Mouse (Mus musculus): ENCODE measurements at regions not wholly inside any gene's neighbourhood (a gene's known extent, or its start where the extent isn't known, plus 50 kb on each side); places are given as distances from the start of the nearest gene placed in this dataset.

DNA sequence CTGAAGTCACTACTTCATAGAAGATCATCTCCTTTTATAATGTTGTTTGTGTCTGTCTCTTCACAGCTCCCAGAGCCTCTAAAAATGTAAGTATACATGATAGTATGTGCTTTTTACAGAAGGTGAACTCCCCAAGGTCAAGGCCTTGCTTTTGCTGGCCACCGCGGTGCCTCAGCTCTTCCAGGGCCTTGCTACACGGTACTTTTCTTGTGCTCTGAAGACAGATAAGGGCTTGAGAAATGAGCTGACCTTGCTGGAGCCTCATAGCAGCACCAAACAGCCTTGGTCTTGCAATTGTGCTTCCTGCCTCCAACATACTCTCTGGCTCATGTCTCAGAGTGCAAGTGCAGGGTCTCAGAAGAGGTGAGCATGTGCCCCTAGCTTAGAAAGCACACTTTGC, 481.3 kb downstream of the 1700129C05Rik start:
- H3K9ac ChIP-seq (ENCODE audit: low read depth, low read length) = no peak overlapping the region
- H3K27me3 ChIP-seq (ENCODE audit: control insufficient read depth, insufficient read depth, low read length) = no peaks in the 10 kb centered on the region
- 75% methylated on average over 3 of the region's 3 CpGs for WGBS
- peaks cover 15% of the 10 kb centered on the region; the same call in 1 of the 2 replicates for H3K4me1 ChIP-seq (ENCODE audit: control insufficient read depth, insufficient read depth, low read length)
- no peak overlapping the region for H3K4me2 ChIP-seq (replicated peaks; ENCODE audit: low read depth, low read length)
- no peak overlapping the region for H3K4me3 ChIP-seq (ENCODE audit: low read length)
- ATAC-seq (ENCODE audit: low FRiP score, low TSS enrichment) = no peak
- no peak overlapping the region for H3K27ac ChIP-seq (ENCODE audit: low read depth, low read length)
- no peaks in the 10 kb centered on the region for H3K36me3 ChIP-seq (ENCODE audit: control insufficient read depth, insufficient read depth, low read length)
- H3K9me3 ChIP-seq (ENCODE audit: control insufficient read depth, low read length) = no peaks in the 10 kb centered on the region

DNA sequence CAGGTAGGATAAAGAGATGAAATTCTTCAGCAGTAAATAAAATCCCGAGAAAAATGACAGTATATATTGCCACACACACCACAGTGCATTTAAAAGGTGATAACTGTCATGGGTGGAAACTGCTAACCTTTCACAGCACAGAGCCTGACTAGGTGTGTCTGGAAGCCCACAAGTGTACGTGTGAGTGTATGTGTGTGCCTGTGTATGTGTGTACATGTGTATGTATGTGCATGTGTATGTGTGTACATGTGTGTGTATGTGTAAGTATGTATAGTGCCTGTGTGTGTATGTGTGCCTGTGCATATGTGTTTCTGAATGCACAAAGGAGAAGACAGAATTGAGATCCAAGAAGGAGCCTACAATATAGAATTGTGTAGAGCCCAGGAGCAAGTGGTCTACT, 485.4 kb downstream of the 1700129C05Rik start:
- Histone ChIP-seq H3K4me2 (replicated peaks; ENCODE audit: low read depth, low read length) (no peak overlapping the region), H3K27ac (ENCODE audit: low read depth, low read length) (peak overlapping the region; percentile 78), H3K4me3 (ENCODE audit: low read length) (no peak overlapping the region), H3K9me3 (ENCODE audit: control insufficient read depth, low read length) (no peaks in the 10 kb centered on the region), H3K36me3 (ENCODE audit: control insufficient read depth, insufficient read depth, low read length) (no peaks in the 10 kb centered on the region), H3K9ac (ENCODE audit: low read depth, low read length) (no peak overlapping the region), H3K4me1 (ENCODE audit: control insufficient read depth, insufficient read depth, low read length) (peaks cover 17% of the 10 kb centered on the region; the same call in 1 of the 2 replicates), H3K27me3 (ENCODE audit: control insufficient read depth, insufficient read depth, low read length) (no peaks in the 10 kb centered on the region)
- ATAC-seq (ENCODE audit: low FRiP score, low TSS enrichment) = peak; percentile 24; the same call in 1 of the 2 replicates
- 45% methylated on average over 2 of the region's 2 CpGs for WGBS

DNA sequence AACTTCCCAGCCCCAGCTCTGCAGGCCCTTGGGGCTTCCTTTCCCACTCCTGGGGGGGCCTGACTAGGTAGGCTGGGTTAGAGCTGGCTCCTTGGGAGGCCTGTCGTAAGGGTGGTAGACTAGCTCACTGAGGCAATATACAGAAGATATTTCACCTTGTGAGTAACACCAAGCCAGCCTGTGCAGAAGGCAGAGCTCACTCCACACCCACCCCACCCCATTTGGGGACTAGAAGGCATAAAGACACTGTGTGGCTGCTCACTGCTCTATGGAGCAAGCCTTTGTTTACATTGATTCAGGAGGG, 485.8 kb downstream of the 1700129C05Rik start:
- peak overlapping the region; percentile 78 for H3K27ac ChIP-seq (ENCODE audit: low read depth, low read length)
- H3K27me3 ChIP-seq (ENCODE audit: control insufficient read depth, insufficient read depth, low read length) = no peaks in the 10 kb centered on the region
- ATAC-seq (ENCODE audit: low FRiP score, low TSS enrichment) = peak; percentile 77

DNA sequence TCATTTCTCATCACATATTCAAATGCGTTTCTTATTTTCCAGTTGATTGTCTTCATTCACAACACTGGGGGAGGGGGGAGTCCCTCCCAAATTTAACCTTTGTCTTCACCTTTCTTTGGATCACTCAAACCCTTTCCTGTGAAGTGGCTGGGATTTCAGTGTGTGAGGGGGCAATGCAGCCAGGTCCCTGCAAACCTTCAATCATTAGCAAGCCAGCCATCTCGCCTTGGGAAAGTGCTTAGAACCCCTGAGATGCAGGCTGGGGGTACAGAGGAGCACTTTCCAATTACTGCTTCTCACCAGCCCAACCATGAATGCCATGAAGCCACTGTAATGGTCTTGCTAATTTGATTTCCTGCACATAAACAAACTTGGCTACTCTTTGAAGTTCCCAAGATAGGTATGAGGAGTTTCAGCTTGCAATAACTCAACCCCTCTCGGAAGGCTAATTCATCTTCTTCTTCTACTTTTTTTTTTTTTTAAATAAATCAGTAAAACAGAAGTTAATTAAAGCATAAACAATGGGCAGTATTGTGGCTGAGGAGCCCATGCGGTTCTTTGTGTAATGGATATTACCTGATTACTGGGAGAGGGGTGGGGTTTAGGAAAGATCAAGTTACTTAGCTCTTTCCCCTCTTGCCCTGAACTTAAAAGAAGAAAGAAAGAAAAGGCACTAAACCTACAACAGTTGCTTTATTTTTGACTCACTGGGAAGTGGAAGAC, 486.3 kb downstream of the 1700129C05Rik start:
- H3K9ac ChIP-seq (ENCODE audit: low read depth, low read length) = no peak overlapping the region
- H3K27me3 ChIP-seq (ENCODE audit: control insufficient read depth, insufficient read depth, low read length) = no peaks in the 10 kb centered on the region
- peaks cover 17% of the 10 kb centered on the region; the same call in 1 of the 2 replicates for H3K4me1 ChIP-seq (ENCODE audit: control insufficient read depth, insufficient read depth, low read length)
- ATAC-seq (ENCODE audit: low FRiP score, low TSS enrichment) = peak; percentile 71; the same call in 1 of the 2 replicates
- no peak overlapping the region for H3K4me3 ChIP-seq (ENCODE audit: low read length)
- H3K9me3 ChIP-seq (ENCODE audit: control insufficient read depth, low read length) = no peaks in the 10 kb centered on the region
- 5% methylated on average over 4 of the region's 4 CpGs for WGBS
- H3K36me3 ChIP-seq (ENCODE audit: control insufficient read depth, insufficient read depth, low read length) = no peaks in the 10 kb centered on the region
- H3K27ac ChIP-seq (ENCODE audit: low read depth, low read length) = peak overlapping the region; percentile 78
- no peak overlapping the region; the same call in 1 of the 2 replicates for H3K4me2 ChIP-seq (replicated peaks; ENCODE audit: low read depth, low read length)

More for the DNA sequence above, 485.8 kb downstream of the 1700129C05Rik start:
- Histone ChIP-seq H3K4me2 (replicated peaks; ENCODE audit: low read depth, low read length) (no peak overlapping the region), H3K9me3 (ENCODE audit: control insufficient read depth, low read length) (no peaks in the 10 kb centered on the region), H3K4me3 (ENCODE audit: low read length) (no peak overlapping the region), H3K9ac (ENCODE audit: low read depth, low read length) (no peak overlapping the region), H3K4me1 (ENCODE audit: control insufficient read depth, insufficient read depth, low read length) (peaks cover 17% of the 10 kb centered on the region; the same call in 1 of the 2 replicates), H3K36me3 (ENCODE audit: control insufficient read depth, insufficient read depth, low read length) (no peaks in the 10 kb centered on the region)
- WGBS = 10% methylated on average over 1 of the region's 1 CpGs

DNA sequence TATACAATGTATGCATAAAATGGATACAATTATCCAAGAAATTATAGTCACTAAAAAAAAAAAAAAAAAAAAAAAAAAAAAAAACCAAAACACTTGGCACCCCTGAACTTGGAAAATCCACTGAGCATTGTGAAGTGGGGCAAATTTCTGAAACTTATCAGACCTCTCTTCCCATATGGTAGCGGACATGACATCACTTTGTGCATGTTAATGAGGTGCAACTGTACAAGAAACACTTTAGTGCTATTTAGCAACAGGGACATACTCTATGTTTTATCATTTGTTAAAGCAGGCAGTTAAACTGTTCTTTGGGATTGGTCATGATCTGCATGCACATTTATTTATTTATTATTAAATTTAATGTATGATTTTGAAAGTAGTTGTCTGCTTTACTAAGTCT, 489.7 kb downstream of the 1700129C05Rik start:
- no peak for ATAC-seq (ENCODE audit: low FRiP score, low TSS enrichment)
- 95% methylated on average over 1 of the region's 1 CpGs for WGBS

DNA sequence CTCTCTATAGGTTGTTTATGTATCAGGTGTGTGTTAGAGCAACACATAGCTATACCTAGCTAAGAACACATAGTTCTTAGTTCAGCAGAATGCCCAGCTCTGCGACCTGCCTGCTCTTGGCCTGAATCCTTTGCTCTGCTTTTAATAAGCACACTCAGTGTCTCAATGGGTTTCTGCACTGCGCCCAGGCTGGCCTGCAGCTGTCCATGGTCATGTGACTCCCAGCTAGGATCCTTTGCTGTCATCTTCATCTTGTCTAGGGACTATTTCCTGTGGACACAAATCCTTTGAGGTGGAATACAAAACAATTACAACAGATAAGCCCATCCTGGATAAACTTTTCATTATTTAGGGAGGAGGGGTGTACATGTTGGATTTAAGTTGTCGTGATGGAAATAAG, 490.7 kb downstream of the 1700129C05Rik start:
- 76% methylated on average over 3 of the region's 3 CpGs for WGBS
- no peak overlapping the region for H3K27ac ChIP-seq (ENCODE audit: low read depth, low read length)

More for the DNA sequence above, 489.7 kb downstream of the 1700129C05Rik start:
- no peaks in the 10 kb centered on the region for H3K27me3 ChIP-seq (ENCODE audit: control insufficient read depth, insufficient read depth, low read length)
- H3K36me3 ChIP-seq (ENCODE audit: control insufficient read depth, insufficient read depth, low read length) = no peaks in the 10 kb centered on the region
- no peak overlapping the region for H3K9ac ChIP-seq (ENCODE audit: low read depth, low read length)
- H3K4me2 ChIP-seq (replicated peaks; ENCODE audit: low read depth, low read length) = no peak overlapping the region
- no peaks in the 10 kb centered on the region for H3K9me3 ChIP-seq (ENCODE audit: control insufficient read depth, low read length)
- peaks cover 17% of the 10 kb centered on the region; the same call in 1 of the 2 replicates for H3K4me1 ChIP-seq (ENCODE audit: control insufficient read depth, insufficient read depth, low read length)
- no peak overlapping the region for H3K27ac ChIP-seq (ENCODE audit: low read depth, low read length)
- no peak overlapping the region for H3K4me3 ChIP-seq (ENCODE audit: low read length)

DNA sequence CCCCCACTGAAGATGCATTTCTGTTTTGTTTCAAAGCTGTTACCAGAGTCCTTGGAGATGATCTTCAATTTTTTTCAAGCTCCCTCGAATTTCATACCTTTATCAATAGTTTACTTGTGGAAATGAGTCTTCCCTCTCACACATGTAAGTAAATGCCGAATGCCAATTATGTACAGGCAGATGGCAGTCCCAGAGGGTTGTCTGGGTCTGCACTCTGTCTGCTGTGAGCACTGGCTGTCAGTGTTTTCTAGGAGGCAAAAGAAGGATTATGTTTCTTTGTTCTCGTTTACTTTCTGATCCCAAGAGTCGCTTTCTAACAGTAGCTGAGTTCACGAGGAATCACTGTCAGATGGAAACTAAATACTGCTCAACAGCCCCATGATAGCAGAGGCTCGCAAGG, 491.5 kb downstream of the 1700129C05Rik start:
- Histone ChIP-seq H3K4me3 (ENCODE audit: low read length) (no peak overlapping the region), H3K9ac (ENCODE audit: low read depth, low read length) (no peak overlapping the region), H3K27ac (ENCODE audit: low read depth, low read length) (no peak overlapping the region), H3K4me1 (ENCODE audit: control insufficient read depth, insufficient read depth, low read length) (0 out of 2 replicates have a peak, but pooled peaks cover 5% of the 10 kb centered on the region), H3K27me3 (ENCODE audit: control insufficient read depth, insufficient read depth, low read length) (no peaks in the 10 kb centered on the region), H3K36me3 (ENCODE audit: control insufficient read depth, insufficient read depth, low read length) (no peaks in the 10 kb centered on the region), H3K9me3 (ENCODE audit: control insufficient read depth, low read length) (no peaks in the 10 kb centered on the region), H3K4me2 (replicated peaks; ENCODE audit: low read depth, low read length) (no peak overlapping the region)
- ATAC-seq (ENCODE audit: low FRiP score, low TSS enrichment) = no peak
- 41% methylated on average over 6 of the region's 6 CpGs for WGBS

More for the DNA sequence above, 490.7 kb downstream of the 1700129C05Rik start:
- Histone ChIP-seq H3K36me3 (ENCODE audit: control insufficient read depth, insufficient read depth, low read length) (no peaks in the 10 kb centered on the region), H3K4me3 (ENCODE audit: low read length) (no peak overlapping the region), H3K4me1 (ENCODE audit: control insufficient read depth, insufficient read depth, low read length) (peaks cover 12% of the 10 kb centered on the region; the same call in 1 of the 2 replicates), H3K4me2 (replicated peaks; ENCODE audit: low read depth, low read length) (no peak overlapping the region), H3K9ac (ENCODE audit: low read depth, low read length) (no peak overlapping the region), H3K9me3 (ENCODE audit: control insufficient read depth, low read length) (no peaks in the 10 kb centered on the region), H3K27me3 (ENCODE audit: control insufficient read depth, insufficient read depth, low read length) (no peaks in the 10 kb centered on the region)
- ATAC-seq (ENCODE audit: low FRiP score, low TSS enrichment) = no peak

DNA sequence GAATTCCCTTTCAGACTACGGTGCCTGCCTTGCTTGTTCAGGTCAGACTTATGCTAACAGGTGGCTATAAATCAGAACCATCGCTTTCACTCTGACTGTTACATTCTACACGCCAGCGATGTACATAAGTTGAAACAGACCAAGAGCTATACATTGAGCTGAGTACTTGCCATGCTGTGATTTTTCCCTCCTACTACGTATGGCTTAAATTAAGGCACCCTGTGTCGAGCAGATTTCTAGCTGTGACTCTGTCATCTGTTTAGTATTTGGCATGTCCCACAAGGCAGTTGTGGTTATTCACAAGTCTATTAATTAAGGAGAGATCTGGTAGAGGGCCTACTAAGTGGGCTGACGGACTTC, 504.4 kb downstream of the 1700129C05Rik start:
- Histone ChIP-seq H3K27ac (ENCODE audit: low read depth, low read length) (no peak overlapping the region), H3K9me3 (ENCODE audit: control insufficient read depth, low read length) (no peaks in the 10 kb centered on the region), H3K4me2 (replicated peaks; ENCODE audit: low read depth, low read length) (no peak overlapping the region), H3K36me3 (ENCODE audit: control insufficient read depth, insufficient read depth, low read length) (no peaks in the 10 kb centered on the region), H3K4me1 (ENCODE audit: control insufficient read depth, insufficient read depth, low read length) (no peaks in the 10 kb centered on the region), H3K27me3 (ENCODE audit: control insufficient read depth, insufficient read depth, low read length) (no peaks in the 10 kb centered on the region), H3K4me3 (ENCODE audit: low read length) (no peak overlapping the region), H3K9ac (ENCODE audit: low read depth, low read length) (no peak overlapping the region)
- WGBS = 75% methylated on average over 7 of the region's 7 CpGs
- ATAC-seq (ENCODE audit: low FRiP score, low TSS enrichment) = no peak

DNA sequence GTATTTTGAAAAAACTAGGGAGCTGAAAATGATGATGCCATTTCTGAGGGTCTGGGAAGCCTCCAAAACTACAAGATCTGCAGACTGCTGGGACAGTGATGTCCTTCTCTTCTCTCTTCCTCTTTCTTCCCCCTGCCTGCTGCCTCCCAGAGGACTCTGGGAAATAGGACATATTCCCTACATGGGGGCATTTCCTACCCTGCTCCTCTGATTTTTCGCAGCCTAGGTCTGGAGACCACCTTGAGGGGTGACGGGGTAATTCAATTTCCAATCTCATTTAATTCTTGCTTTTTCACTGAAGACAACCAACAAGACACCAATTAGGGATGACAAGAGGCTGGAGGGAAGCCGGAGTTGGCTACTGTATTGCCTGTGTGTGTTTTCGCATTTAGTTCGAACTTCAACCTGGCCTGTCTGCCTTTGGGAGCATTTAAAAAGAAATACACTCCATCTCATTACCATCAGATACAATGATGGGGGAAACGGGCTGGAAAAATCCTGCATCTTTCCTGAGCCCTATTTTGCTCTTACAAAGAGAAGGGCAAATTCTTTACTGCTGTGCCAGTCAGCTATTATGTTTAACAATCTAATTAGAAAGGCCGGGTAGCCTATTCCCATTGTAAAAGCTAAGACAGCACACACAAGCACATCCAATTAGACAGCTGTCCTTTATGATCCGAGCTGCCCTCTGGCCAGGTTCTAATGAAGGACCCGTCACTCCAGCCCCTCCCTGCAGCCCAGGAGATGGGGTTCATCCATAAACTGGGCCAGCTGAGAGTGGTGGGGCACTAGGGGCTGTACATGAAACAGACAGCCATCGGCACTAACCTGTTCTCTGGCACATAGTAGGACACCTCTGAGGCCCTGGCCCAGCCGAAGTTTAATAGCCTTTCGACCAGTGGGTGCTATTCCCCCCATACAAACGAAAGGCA, 505.0 kb downstream of the 1700129C05Rik start:
- Histone ChIP-seq H3K27me3 (ENCODE audit: control insufficient read depth, insufficient read depth, low read length) (no peaks in the 10 kb centered on the region), H3K9ac (ENCODE audit: low read depth, low read length) (no peak overlapping the region), H3K4me1 (ENCODE audit: control insufficient read depth, insufficient read depth, low read length) (no peaks in the 10 kb centered on the region), H3K9me3 (ENCODE audit: control insufficient read depth, low read length) (no peaks in the 10 kb centered on the region), H3K36me3 (ENCODE audit: control insufficient read depth, insufficient read depth, low read length) (no peaks in the 10 kb centered on the region), H3K27ac (ENCODE audit: low read depth, low read length) (no peak overlapping the region), H3K4me3 (ENCODE audit: low read length) (no peak overlapping the region), H3K4me2 (replicated peaks; ENCODE audit: low read depth, low read length) (no peak overlapping the region)
- WGBS = 59% methylated on average over 13 of the region's 13 CpGs
- ATAC-seq (ENCODE audit: low FRiP score, low TSS enrichment) = no peak
